Mouse (Mus musculus): ENCODE measurements at regions not wholly inside any gene's neighbourhood (a gene's known extent, or its start where the extent isn't known, plus 50 kb on each side); places are given as distances from the start of the nearest gene placed in this dataset.

DNA sequence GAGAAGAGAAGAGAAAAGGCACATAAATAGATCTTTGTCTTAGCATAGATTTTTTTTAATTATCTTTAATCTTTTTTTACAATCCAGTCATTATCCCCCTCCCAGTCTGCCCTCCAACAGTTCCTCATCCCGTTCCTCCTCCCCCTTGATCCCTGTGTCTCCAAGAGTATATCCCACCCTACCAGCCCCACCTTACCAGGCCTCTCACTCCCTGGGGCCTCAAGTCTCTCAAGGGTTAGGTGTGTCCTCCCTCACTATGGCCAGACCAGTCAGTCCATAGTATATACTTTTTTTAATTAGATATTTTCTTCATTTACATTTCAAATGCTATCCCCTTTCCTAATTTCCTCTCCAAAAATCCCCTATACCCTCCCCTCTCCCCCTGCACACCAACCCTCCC lies 475.1 kb downstream of the Rps29 start:
- no peak for DNase-seq (ENCODE audit: low read depth)

- DNase-seq (ENCODE audit: low read depth) = no peak
Measured at GRCm38 (mm10) chr12:68683176-68683575, 475.8 kb downstream of the Rps29 start.

DNA sequence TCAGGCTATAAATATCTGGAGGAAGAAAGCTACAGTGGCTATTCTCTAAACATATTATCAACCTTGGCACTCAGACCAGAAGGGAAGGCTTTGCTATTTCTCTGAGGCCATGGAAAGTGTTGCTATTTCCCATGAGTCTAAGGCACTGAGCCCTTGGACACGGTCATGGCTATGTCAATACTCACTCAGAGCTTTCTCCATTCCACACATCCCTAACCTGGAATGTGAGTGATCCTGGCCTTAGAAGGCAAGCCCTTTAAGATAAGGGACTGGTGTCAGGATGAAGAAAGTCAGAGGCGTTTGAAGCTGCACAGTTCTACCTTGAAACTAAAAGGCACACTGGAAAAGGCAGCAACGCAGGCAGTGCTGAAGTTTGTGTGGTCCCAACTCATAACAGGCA lies 478.3 kb downstream of the Rps29 start:
- DNase-seq (ENCODE audit: low read depth) = no peak

GRCm38 (mm10) chr12:68676096-68676775 lies 482.8 kb downstream of the Rps29 start:
- DNase-seq (ENCODE audit: low read depth) = no peak

DNA sequence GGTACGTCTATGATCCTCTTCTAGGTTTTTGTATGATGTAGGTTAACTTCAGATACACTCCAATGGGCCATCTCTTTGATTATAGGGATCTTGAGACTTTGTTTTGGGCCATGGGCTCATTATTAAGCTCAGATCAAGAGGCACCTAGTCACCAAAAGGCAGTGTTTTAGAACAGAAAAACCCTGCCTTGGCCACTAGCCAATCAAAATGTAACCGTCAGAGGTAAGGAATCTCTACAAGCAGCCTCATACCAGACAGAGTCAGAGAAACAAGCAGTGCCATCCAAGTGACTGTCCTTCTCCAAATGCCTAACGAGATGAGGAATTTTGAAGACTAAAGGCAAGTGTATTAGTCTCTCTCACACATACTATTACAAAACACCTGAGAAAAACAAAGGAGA lies 487.0 kb downstream of the Rps29 start:
- no peak for DNase-seq (ENCODE audit: low read depth)

DNA sequence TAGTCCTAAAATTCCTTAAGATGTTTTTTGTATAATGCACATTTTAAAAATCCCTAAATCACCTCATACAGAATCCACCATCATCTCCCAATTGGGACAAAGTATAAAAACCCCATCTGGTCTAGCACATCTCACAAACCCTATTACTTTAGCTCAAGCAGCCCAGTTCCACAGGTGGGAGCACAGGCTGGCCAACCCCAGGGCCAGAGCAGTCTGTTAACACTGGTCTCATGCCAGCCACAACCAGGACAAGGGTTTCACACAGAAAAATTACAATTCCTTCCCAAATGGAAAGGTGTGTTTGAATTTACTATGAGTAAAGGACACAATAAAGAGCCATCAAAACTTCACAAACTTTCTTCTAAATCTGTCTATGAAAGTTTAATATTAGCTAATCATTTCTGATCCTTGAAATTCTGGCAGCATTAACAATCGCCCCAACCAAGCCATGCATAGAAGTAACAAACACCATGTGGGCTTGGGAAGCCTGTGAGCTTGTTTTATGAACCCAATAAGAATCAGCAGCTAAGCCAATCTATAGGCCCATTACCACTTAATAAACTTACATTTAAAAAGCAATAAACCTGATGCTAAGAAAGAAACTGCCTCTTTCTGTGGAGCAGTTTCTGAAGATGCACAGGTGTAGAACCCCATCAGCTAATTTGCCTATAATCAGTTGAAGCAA lies 512.9 kb downstream of the Rps29 start:
- DNase-seq (ENCODE audit: low read depth) = no peak

DNA sequence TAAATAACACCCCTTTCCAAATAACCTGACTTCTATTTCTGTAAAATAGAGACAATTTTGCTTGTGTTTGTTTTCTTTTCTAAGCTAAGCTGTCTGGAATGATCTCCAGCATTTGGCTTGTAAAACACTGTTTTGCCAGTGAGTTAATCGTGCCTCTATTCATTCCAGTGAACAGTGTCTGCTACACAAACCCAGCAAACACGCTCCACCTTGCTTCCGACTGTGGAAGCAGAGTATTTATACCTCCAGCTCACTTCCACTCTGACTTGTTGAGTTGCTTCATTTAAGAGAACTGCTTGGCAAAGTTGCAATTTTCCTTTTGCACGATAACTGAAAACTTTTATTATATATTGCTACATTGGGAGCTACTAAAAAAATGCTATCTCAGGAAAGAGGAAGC lies 515.3 kb downstream of the Rps29 start:
- DNase-seq (ENCODE audit: low read depth) = no peak

GRCm38 (mm10) chr12:68632441-68632840 lies 526.5 kb downstream of the Rps29 start:
- no peak for DNase-seq (ENCODE audit: low read depth)

DNA sequence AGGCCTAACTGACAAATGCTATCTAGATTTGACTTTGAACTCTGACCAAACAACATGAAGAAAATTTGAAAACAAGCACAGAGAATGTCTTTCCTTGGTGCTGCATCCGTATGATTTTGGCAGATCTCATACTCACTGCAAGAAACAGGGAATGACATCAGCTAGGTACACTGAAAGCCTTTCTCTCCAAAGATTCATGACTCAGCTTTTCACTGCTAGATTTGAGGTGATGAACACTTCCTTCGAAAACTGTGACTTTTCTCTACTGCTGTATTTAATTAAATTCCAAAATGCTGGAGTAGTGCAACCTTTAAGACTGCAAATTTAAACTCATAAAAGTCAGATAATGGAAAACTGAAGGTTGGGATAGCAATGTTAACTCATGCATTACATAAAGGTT lies 540.6 kb downstream of the Rps29 start:
- DNase-seq (ENCODE audit: low read depth) = no peak

GRCm38 (mm10) chr12:68605417-68606000 lies 553.5 kb downstream of the Rps29 start:
- no peak for DNase-seq (ENCODE audit: low read depth)

DNA sequence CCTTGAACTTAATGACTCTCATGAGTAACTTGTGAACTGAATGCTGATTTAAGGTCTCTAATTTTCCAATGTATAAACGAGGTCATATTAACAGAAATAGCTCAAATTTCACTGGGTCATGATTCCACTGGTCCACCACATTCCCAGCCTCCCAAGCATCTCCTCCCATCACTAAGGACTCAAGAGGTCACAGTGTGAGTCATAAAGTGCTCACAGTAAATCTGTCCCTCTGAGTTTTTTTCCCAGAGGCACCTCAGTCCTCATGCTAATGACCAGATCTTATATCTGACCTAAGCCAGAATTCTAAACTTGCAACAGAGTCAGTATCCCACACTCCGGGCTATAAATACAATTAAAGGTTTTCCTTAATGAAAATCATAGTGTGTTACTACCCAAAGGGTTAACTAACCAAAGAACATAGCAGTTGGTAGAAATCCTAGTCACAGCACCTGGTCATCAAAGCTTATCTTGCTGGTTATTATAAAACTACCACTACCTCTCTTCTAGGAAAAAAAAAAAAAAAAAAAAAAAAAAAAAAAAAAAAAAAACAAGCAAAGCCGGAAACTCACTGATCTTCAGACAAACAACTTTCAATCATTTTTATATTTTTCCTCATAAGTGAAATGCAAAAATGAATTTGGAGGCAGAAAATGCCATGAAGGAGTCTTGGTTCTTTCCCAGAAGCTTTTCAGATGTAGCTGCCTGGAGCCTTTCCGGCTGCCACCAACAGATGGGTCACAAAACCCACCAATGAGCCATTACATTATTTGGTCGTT lies 554.3 kb downstream of the Rps29 start:
- DNase-seq (ENCODE audit: low read depth) = no peak

GRCm38 (mm10) chr12:68602682-68603081 lies 556.3 kb downstream of the Rps29 start:
- no peak for DNase-seq (ENCODE audit: low read depth)

DNA sequence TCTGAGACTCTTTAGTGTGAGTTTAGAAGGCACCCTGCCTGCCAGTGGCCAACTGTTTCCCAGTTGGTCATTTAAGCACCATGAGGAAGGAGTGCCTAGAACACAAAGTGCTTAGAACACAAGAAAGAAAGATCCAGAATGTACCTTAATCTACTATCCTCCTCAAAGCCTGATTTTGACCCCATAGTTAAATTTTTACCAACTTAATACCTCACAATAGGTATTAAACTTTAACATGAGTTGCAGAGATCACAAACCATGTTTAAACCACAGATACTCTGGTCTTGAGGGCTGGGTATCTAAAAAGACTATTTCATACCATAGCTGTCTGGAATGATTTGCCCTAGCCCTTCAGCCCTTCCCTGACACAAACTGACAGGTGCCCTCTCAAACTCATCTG lies 557.6 kb downstream of the Rps29 start:
- no peak for DNase-seq (ENCODE audit: low read depth)

DNA sequence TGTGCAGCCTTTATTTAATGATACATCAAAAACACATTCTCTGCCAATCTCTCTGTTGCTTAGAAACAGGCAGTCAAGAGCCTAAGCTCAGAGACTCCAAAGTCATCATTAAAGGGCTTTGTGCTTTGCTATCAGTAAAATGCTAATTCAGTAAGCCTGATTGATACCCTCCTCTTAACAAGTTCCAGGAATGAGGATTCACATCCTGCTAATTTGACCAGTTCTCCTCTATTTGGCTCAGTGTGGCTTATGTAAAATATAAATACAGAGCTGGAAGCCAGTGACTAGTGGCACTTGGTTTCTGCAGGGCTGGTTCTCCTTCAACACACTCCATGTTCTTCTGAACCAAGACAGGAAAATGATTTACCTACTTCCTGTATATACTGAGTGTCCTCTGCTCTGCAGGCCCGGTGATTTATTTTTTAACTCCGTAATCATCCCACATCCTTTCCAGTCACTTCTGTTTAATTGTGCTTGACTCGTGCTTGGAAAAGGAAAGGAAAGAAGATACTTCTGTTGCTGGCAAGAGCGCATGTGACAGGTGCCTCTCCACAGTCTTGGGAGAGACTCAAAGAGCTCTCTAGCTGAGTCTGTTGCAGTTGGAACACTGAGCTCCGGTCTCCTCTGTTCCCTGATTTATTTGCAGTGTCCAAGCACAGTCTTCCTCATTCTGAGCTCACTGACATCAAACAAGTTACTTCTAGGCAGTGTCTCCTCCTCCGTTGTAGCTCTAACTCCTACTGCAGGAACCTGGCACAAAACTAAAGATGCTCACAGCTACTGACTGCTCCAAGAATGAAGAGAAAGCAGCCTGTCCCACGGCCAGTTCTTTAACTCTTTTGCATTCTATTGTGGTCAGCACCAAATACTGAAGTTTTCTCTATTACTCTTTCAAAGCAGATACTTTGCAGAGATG lies 559.0 kb downstream of the Rps29 start:
- DNase-seq (ENCODE audit: low read depth) = no peak

DNA sequence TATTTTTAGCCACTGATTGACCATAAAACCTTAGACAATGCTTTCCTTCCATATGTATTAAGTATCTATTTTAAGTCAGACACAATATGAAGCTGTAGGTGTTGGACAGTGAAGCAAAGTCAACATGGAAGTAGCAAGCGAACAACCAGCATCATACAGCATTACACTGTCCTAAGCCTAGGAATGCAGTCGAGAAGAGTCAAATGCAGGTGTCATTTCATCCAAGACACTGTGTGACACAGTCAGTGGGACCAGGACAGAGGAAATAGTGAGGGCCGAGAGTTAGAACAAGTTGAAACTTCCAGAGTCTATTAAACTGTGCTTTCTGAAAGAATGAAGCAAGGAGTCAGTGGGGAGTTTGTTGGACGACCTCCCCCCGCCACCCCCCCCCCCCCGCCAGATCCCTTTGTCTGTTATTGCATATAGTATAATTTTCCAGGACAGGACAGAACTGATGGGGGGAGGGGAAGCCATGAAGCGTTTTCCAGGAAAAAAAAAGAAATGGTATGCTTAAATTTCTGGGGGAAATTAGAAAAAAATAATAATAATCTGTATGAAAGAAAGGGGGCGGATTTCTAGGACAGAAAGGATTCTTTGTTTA lies 559.9 kb downstream of the Rps29 start:
- DNase-seq (ENCODE audit: low read depth) = no peak

DNA sequence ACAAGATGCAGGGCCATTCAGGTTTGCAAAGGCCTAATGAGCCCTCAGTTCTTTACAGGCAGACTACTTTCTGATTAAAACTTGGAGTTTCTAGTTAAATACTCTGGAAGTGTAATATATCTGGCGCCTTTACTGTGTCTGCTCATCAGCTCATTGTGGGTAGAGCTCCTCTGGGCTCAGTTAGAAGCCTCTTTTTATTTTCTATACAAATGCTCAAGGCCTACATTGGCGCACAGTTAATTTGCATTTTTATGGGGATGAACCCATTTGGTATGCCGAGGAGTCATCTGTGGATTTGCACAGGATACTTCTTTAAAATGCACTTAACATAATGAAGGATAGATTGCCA lies 573.5 kb downstream of the Rps29 start:
- no peak for DNase-seq (ENCODE audit: low read depth)

- no peak for DNase-seq (ENCODE audit: low read depth)
Measured at GRCm38 (mm10) chr12:68584786-68585523, 574.0 kb downstream of the Rps29 start.

GRCm38 (mm10) chr12:68579909-68580308 lies 579.1 kb downstream of the Rps29 start:
- no peak for DNase-seq (ENCODE audit: low read depth)

- no peak for DNase-seq (ENCODE audit: low read depth)
Measured at GRCm38 (mm10) chr12:68577453-68577852, 581.5 kb downstream of the Rps29 start.

DNA sequence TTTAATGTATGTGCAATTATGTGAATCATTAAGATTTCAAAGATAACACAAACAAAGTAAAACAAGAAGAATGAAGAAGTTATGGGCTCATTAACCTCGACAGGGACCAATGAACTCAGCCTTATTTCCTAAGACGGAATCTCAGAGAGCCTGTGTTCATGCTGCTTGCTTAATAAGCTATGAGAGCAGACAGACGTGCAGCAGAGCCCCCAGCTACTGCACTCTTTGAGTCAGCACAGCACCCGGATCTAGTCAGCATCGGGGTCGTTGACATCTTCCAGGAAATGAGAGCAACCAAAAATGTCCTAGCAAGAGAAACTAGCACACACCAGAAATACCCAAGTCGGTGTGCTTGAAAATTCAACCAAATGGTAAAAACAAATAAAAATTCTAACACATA lies 582.1 kb downstream of the Rps29 start:
- no peak for DNase-seq (ENCODE audit: low read depth)

Measured in induced T-regulatory cell, adult 2 months (primary cell).